Mouse (Mus musculus) liver, embryonic 16.5 days (tissue): Measurements from ENCODE around the gene Tmem143. TPM values are rescaled to one million over a fixed set of nuclear protein-coding genes. Genes with fewer than 3 reads are reported as not detected.

Experiments
- ATAC-seq: fragments of 200-750 bp; cut with Nextera tagmentation; 2 replicates; pipeline ENCODE4 v1.8.0; 2017; ENCODE audit warnings: low read depth, mild to moderate bottlenecking, moderate number of reproducible peaks, moderate library complexity
- H3K27ac ChIP-seq: fragments of 300-500 bp; sonication (generic); 2 replicates; pipeline ENCODE4 v1.5.1; 2014; ENCODE audit warnings: mild to moderate bottlenecking, low read length
- H3K27me3 ChIP-seq: fragments of 300-500 bp; sonication (generic); 2 replicates; pipeline ENCODE4 v1.6.1; 2014; ENCODE audit warnings: low read depth, low read length, mixed read lengths; ENCODE audit not compliant: control insufficient read depth, insufficient read depth
- H3K36me3 ChIP-seq: fragments of 300-500 bp; sonication (generic); 2 replicates; pipeline ENCODE4 v1.6.1; 2014; ENCODE audit warnings: mild to moderate bottlenecking; ENCODE audit not compliant: control insufficient read depth, insufficient read depth
- H3K4me1 ChIP-seq: fragments of 300-500 bp; sonication (generic); 2 replicates; pipeline ENCODE4 v1.6.1; 2014; ENCODE audit warnings: low read depth, low read length, mixed read lengths; ENCODE audit not compliant: control insufficient read depth
- H3K4me2 ChIP-seq: fragments of 300-500 bp; sonication (generic); 2 replicates; pipeline ENCODE4 v1.6.1; 2014; ENCODE audit warnings: low read depth, low read length, mixed read lengths
- H3K4me3 ChIP-seq: fragments of 300-500 bp; sonication (generic); 2 replicates; pipeline ENCODE4 v1.5.1; 2014; ENCODE audit warnings: low read depth, mild to moderate bottlenecking, low read length
- H3K9ac ChIP-seq: fragments of 300-500 bp; sonication (generic); 2 replicates; pipeline ENCODE4 v1.6.1; 2014; ENCODE audit warnings: low read depth, low read length
- H3K9me3 ChIP-seq: fragments of 300-500 bp; sonication (generic); replicated peaks from 2 replicates; pipeline ENCODE4 v1.6.1; 2016; ENCODE audit warnings: low read length; ENCODE audit not compliant: control insufficient read depth
- WGBS: fragments of 180-500 bp; shearing (Covaris S2); extraction: QIAGEN DNeasy Blood & Tissue Kit; methylation state at CpG from one replicate; pipeline ENCODE4 v1.1.7; 2014; ENCODE audit not compliant: insufficient replicate concordance; 5-methylcytosine and 5-hydroxymethylcytosine counted together
- polyA plus RNA-seq: library from polyadenylated mRNA; unstranded; fragments of >200 nt; fragmentation: Nextera tagmentation; extraction: Ambion mirVana; gene quantifications from 2 replicates; pipeline ENCODE4 v1.2.1, GENCODE M21; 2015

Tmem143 gene
- 3.5 and 4.3 TPM in 2 replicates for polyA plus RNA-seq

DNA sequence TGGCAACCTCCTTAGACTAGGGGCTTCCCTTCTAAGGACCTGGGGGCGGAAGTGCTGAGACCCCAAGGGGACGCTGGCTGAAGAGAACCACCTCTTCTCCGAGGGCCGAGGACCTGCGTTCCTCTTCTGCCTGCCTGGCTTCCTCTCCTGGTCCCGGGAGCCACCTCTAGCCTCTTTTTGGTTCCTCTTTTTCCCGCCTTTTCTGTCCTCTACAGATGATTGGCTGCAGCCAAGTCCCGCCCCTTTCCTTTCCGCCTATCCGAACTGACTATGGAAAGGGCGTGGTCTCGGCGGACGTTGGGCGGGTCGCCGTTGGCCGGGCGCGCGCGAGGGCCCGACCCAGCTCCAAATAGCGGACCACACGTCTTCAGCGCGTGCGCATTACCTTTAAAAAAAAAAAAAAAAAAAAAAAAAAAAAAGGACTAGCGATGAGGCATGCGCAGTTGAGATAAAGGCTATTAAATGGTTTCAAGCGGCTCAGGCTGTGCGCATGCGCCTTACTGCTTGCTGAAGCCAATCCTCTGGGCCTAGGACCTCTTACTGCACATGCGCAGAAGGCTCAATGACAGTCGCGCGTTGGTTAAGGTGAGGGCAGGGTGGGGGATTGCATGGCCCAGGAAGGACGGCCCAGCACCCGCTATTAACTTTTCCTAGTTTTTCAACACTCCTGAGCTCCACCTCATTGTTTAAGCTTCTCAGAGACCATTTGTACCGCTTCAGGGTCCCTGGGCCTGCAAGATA, at the start of gene Tmem143, which contains the start of gene Syngr4:
TSS of gene Tmem143 (plus strand) at position 425 of the 741 bp plus-strand sequence.
TSS of gene Syngr4 (minus strand) at position 198 of the 741 bp plus-strand sequence.
- H3K4me2 ChIP-seq = peak within 1 kb of the TSS; percentile 95
- H3K27ac ChIP-seq = peak within 1 kb of the TSS; percentile 86
- H3K27me3 ChIP-seq = no peaks in the 10 kb centered on the region
- peak within 1 kb of the TSS; percentile 72 for H3K9ac ChIP-seq
- H3K4me1 ChIP-seq = peaks cover 19% of the 10 kb centered on the region
- H3K9me3 ChIP-seq = no peaks in the 10 kb centered on the region
- peak; percentile 83 for ATAC-seq
- peak within 1 kb of the TSS; percentile 64 for H3K4me3 ChIP-seq
- WGBS = under 1% methylated on average over 40 of the region's 40 CpGs
- no peaks in the 10 kb centered on the region for H3K36me3 ChIP-seq

DNA sequence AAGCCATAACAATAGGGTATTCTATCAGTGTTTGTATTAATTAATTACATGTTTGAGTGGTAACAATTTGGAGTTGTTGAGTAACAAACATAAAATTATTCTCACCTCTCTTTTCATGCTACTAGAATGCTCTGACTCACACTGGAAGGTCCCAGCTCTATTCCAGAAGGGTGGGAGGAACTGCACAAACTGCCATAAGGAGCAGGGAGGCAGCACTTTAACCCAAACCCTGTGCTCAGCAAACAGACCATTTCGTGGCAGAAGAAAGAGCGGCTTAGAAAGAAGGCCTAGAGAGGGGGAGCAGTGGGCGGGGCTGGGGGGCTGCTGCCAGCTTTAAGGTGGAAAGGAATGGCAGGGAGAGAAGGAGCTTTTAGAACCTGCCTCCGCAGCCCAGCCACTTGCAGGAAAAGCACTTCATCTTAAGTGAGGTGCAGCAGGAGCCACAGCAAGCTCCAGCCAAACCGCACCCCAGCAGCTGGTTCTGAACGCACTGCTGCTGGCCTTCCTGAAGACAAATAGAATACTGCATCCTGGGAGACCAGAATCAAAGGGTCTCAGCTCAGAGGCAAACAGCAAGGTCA, 48.2 kb upstream of the Tmem143 start:
- no peak for ATAC-seq
- no peak overlapping the region for H3K4me3 ChIP-seq
- no peak overlapping the region for H3K27ac ChIP-seq
- H3K4me2 ChIP-seq = no peak overlapping the region
- H3K36me3 ChIP-seq = no peaks in the 10 kb centered on the region
- peaks cover 3% of the 10 kb centered on the region; the same call in 1 of the 2 replicates for H3K27me3 ChIP-seq
- H3K9ac ChIP-seq = no peak overlapping the region
- no peaks in the 10 kb centered on the region for H3K4me1 ChIP-seq
- WGBS = 31% methylated on average over 6 of the region's 6 CpGs
- H3K9me3 ChIP-seq = no peaks in the 10 kb centered on the region

DNA sequence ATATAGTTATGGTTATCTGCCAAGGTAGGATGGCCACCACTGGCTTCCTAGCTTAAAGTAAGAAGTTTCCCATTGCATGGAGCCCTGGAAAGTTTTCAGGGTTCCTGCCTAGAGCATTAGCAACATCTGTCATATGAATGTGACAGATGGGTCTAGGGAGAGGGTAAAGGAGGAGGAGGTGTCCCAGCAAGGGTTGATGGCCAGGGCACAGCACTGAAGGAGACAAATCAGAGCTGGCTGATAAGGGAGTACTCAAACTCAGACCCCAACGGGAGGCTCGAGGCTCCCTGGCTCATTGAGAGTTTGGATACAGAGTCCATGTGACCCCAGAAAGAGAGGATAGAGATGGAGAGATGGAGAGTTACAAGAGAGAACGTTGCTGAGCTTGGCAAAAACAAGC, 46.1 kb upstream of the Tmem143 start:
- Histone ChIP-seq H3K27ac (no peak overlapping the region), H3K4me2 (no peak overlapping the region), H3K36me3 (no peaks in the 10 kb centered on the region), H3K9ac (no peak overlapping the region), H3K27me3 (peaks cover 3% of the 10 kb centered on the region; the same call in 1 of the 2 replicates), H3K9me3 (no peaks in the 10 kb centered on the region), H3K4me3 (no peak overlapping the region), H3K4me1 (no peaks in the 10 kb centered on the region)
- 44% methylated on average over 3 of the region's 3 CpGs for WGBS
- ATAC-seq = no peak

DNA sequence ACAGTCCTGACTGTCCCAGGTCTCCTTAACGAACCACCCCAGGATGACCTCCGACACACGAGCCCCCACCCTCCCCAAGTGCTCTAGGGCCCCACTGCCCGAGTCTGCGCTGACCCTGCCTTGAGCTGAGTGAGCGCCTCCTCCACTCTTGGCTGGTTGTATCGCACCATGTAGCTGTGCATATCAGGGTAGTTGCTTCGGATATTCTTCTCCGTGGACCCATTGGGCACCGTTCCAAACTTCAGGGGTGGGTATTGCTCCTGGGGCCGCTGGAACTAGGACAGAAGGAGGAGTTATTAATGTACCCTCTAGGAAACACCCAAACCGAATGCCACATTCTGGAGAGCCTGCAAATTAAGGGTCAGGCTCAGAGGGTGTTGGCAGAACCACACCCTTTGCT, 43.7 kb upstream of the Tmem143 start:
- 72% methylated on average over 12 of the region's 12 CpGs for WGBS
- no peaks in the 10 kb centered on the region for H3K36me3 ChIP-seq
- no peak overlapping the region for H3K27ac ChIP-seq
- ATAC-seq = no peak
- no peaks in the 10 kb centered on the region for H3K9me3 ChIP-seq
- H3K4me2 ChIP-seq = no peak overlapping the region
- H3K4me1 ChIP-seq = no peaks in the 10 kb centered on the region
- no peak overlapping the region for H3K4me3 ChIP-seq
- no peak overlapping the region for H3K9ac ChIP-seq
- peaks cover 17% of the 10 kb centered on the region for H3K27me3 ChIP-seq

DNA sequence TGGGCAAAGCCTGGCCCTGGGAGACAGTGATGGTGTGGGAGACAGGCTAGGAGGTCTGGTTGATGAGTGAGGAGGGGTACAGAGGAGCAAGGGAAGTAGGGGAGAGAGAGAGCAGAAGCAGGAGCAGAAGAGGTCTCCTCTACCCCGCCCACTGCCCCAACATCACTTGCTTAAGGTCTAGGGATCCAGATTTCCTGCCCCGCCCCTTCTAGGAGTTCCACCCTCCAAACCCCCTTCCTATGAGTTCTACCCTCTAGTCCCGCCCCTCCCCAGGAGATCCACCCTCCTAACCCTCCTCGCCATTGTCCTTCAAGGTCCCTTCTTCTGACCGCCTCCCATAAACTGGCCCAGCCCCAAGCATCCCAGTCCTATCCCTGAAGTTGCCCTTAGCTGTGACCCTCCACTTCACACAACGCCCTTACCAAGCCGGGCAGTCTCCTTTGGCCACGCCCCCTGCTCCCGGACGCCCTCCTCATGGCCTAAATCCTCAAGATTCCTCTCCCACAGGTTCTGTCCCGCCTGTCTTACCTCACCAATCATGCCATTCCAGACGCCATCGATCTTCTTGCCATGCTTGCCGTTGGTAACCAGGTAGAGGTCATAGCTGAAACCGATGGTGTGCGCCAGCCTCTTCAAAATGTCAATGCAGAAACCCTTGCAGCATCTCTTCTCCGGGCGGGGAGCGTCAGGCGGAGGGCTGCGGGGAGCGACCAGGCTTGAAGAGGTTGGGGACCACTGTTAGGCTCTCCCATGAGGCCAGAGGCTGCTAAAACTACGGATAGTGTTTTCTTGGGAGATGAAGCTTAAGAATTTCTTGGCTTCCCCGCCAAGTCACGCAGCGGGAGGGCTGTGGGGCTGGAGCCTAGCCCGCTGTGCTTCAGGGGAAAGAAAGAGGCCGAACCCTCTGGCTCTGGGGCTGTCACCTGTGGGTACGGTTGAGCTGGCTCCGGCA, 39.5 kb upstream of the Tmem143 start:
- H3K4me1 ChIP-seq = no peaks in the 10 kb centered on the region
- H3K27me3 ChIP-seq = peaks cover 22% of the 10 kb centered on the region
- H3K9me3 ChIP-seq = no peaks in the 10 kb centered on the region
- peak overlapping the region; percentile 38 for H3K4me2 ChIP-seq
- no peak overlapping the region for H3K27ac ChIP-seq
- 4% methylated on average over 29 of the region's 30 CpGs for WGBS
- H3K9ac ChIP-seq = no peak overlapping the region
- ATAC-seq = no peak
- H3K4me3 ChIP-seq = peak overlapping the region; percentile 14
- H3K36me3 ChIP-seq = no peaks in the 10 kb centered on the region

DNA sequence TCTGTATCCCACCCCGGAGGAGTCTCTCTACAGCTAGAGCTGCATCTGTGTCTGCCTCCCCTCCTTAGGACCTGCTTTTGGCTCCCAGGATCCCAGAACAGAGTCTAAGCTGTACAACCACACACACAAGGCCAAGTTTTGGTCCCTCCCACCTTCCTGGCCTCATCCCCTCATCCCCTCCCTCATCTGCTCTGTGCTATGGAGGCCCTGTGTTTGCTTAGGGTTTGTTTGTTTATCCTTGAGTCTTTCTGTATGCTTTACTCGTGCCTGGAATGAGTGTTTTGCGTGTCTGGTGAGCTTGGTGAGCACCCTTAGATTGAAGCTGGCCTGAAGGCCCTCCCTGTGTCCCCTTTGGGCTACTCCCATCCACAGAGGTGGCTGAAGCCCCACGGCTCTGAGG, 37.7 kb upstream of the Tmem143 start:
- H3K27me3 ChIP-seq = peaks cover 22% of the 10 kb centered on the region

DNA sequence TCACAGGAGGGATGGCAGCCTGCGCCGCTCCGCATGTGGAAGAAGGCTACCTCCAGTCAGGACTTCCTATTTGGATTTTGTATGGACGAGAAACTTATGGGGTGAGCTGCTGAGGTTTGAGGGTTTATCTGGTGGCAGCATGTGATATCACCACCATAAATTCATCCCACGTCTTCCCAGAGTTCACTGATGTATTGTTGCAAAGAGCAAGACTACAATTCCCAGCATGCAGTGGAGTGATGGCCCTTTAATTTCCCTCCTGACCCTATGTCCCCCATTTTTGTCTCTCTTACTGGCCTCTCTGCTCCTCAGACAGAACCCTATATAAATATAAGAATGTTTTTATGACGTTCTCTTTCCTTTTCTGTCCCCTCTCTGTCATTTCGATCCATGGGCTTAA, 33.9 kb upstream of the Tmem143 start:
- WGBS = 64% methylated on average over 7 of the region's 7 CpGs

More for the DNA sequence above, 37.7 kb upstream of the Tmem143 start:
- H3K4me1 ChIP-seq = no peaks in the 10 kb centered on the region
- no peaks in the 10 kb centered on the region for H3K36me3 ChIP-seq
- 33% methylated on average over 4 of the region's 4 CpGs for WGBS
- ATAC-seq = peak; percentile 32; the same call in 1 of the 2 replicates
- H3K4me3 ChIP-seq = no peak overlapping the region
- no peaks in the 10 kb centered on the region for H3K9me3 ChIP-seq
- H3K9ac ChIP-seq = no peak overlapping the region
- no peak overlapping the region for H3K27ac ChIP-seq
- no peak overlapping the region for H3K4me2 ChIP-seq

DNA sequence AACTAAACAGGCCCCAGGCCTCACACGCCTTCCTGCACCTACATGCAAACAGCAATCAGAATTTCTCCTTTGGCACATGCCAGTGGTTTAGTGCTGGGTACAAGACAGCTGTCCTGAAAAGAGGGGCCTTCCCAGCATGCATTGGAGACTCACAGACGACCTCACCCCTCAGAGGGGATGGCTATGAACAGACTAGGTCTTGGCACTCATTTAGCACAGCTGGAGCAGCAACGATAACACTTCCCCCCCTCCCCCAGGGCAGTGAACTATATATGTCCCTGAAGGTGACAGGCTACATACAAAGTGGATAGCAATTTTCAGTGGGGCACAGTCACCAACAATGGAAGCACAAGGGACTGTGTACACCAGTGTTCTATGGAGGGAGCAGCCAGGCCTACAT, 32.3 kb upstream of the Tmem143 start:
- Histone ChIP-seq H3K27me3 (peaks cover 37% of the 10 kb centered on the region), H3K9ac (no peak overlapping the region)
- 45% methylated on average over 3 of the region's 3 CpGs for WGBS

More for the DNA sequence above, 33.9 kb upstream of the Tmem143 start:
- peaks cover 30% of the 10 kb centered on the region for H3K27me3 ChIP-seq
- H3K36me3 ChIP-seq = no peaks in the 10 kb centered on the region
- no peak overlapping the region for H3K4me2 ChIP-seq
- H3K9ac ChIP-seq = no peak overlapping the region
- H3K9me3 ChIP-seq = no peaks in the 10 kb centered on the region
- H3K27ac ChIP-seq = no peak overlapping the region
- H3K4me3 ChIP-seq = no peak overlapping the region
- H3K4me1 ChIP-seq = peaks cover 8% of the 10 kb centered on the region
- no peak for ATAC-seq

More for the DNA sequence above, 32.3 kb upstream of the Tmem143 start:
- Histone ChIP-seq H3K9me3 (no peaks in the 10 kb centered on the region), H3K4me2 (no peak overlapping the region), H3K27ac (no peak overlapping the region), H3K4me3 (no peak overlapping the region), H3K36me3 (no peaks in the 10 kb centered on the region), H3K4me1 (peaks cover 8% of the 10 kb centered on the region)
- ATAC-seq = no peak
